8 mouse cellular contexts compared by ENCODE assay signal in the genomic region with DNA sequence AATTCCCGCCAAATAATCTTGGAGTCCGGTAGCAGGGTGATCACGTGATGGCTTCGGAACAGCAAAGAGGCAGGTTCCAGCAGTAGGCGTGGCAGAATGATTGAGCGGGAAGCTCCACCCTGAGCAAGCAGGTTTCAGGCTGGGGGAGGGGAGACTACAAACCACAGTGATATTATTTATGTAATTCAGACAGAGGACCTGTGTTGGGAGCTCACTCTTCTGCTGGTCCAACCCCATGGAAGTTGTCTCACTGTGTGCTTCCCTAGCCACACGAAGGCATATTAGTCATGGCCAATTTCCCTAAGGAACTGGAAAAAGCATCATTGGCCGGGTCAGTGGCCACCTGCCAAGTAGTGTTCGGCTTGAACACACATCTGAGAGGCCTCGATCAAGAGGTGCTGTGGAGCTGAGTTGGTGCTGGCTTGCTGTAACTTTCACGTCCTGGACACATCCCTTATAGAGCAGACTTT. TPM values are rescaled to one million over a fixed set of nuclear protein-coding genes. Genes with fewer than 3 reads are reported as not detected.
DNase-seq lines count a peak whose midpoint lies in the region; ATAC-seq lines count a peak whose summit lies in the region.

No protein-coding gene starts in this region.

- no peaks in the 10 kb centered on the region for H3K9me3 ChIP-seq in embryonic facial prominence, embryonic 15.5 days (replicated peaks)
- no peaks in the 10 kb centered on the region for H3K9me3 ChIP-seq in embryonic facial prominence, embryonic 10.5 days
- no peaks in the 10 kb centered on the region for H3K9me3 ChIP-seq in lung, embryonic 16.5 days (ENCODE audit: control insufficient read depth, low read length)
- H3K9me3 ChIP-seq in hindbrain, embryonic 11.5 days (ENCODE audit: control insufficient read depth, low read length): no peaks in the 10 kb centered on the region

- ATAC-seq in embryonic facial prominence, embryonic 15.5 days (ENCODE audit: insufficient number of reproducible peaks, low FRiP score, low TSS enrichment, low read depth): 0 out of 2 replicates have a peak, but pooled peaks have one; percentile 29
- 0 out of 2 replicates have a peak, but pooled peaks have one; percentile 40 for ATAC-seq in lung, embryonic 16.5 days (ENCODE audit: low read depth)
- no peak for ATAC-seq in hindbrain, embryonic 11.5 days (ENCODE audit: low FRiP score)

- peaks cover 8% of the 10 kb centered on the region for H3K4me1 ChIP-seq in embryonic facial prominence, embryonic 15.5 days
- H3K4me1 ChIP-seq in embryonic facial prominence, embryonic 10.5 days: peaks cover 13% of the 10 kb centered on the region
- peaks cover 15% of the 10 kb centered on the region for H3K4me1 ChIP-seq in lung, embryonic 16.5 days (replicated peaks; ENCODE audit: control insufficient read depth, insufficient read depth, low read length)
- no peaks in the 10 kb centered on the region; the same call in 1 of the 2 replicates for H3K4me1 ChIP-seq in hindbrain, embryonic 11.5 days (replicated peaks; ENCODE audit: control insufficient read depth, insufficient read depth, low read length)

- no peak for DNase-seq in embryonic facial prominence, embryonic 10.5 days (ENCODE audit: low spot score)
- peak; percentile 40 for DNase-seq in c-Kit-positive CD71-positive TER-119-positive erythroid progenitor cells, embryonic 14.5 days (ENCODE audit: low spot score)
- peak; percentile 88 for DNase-seq in kidney, adult 11 months
- no peak for DNase-seq in frontal cortex, postnatal 36 days (ENCODE audit: low spot score in 2 of 2)
- DNase-seq in hindbrain, embryonic 11.5 days (ENCODE audit: low spot score): no peak
- DNase-seq in right cerebral cortex, adult 18-20 months: no peak

- H3K27ac ChIP-seq in embryonic facial prominence, embryonic 15.5 days (replicated peaks): no peak overlapping the region
- no peak overlapping the region for H3K27ac ChIP-seq in embryonic facial prominence, embryonic 10.5 days (replicated peaks)
- no peak overlapping the region for H3K27ac ChIP-seq in lung, embryonic 16.5 days (ENCODE audit: low read length)
- H3K27ac ChIP-seq in hindbrain, embryonic 11.5 days (ENCODE audit: low read depth, low read length): no peak overlapping the region

- no peaks in the 10 kb centered on the region for H3K36me3 ChIP-seq in embryonic facial prominence, embryonic 15.5 days
- H3K36me3 ChIP-seq in embryonic facial prominence, embryonic 10.5 days (replicated peaks): no peaks in the 10 kb centered on the region
- H3K36me3 ChIP-seq in lung, embryonic 16.5 days (ENCODE audit: control insufficient read depth, insufficient read depth, low read length): no peaks in the 10 kb centered on the region
- no peaks in the 10 kb centered on the region for H3K36me3 ChIP-seq in hindbrain, embryonic 11.5 days (ENCODE audit: control insufficient read depth, insufficient read depth, low read length)

- no peak overlapping the region for H3K9ac ChIP-seq in embryonic facial prominence, embryonic 15.5 days
- no peak overlapping the region for H3K9ac ChIP-seq in lung, embryonic 16.5 days (ENCODE audit: low read length)
- H3K9ac ChIP-seq in hindbrain, embryonic 11.5 days (ENCODE audit: low read depth, low read length): no peak overlapping the region

- WGBS in embryonic facial prominence, embryonic 15.5 days: 59% methylated on average over 11 of the region's 11 CpGs
- WGBS in embryonic facial prominence, embryonic 10.5 days: 69% methylated on average over 11 of the region's 11 CpGs
- WGBS in lung, embryonic 16.5 days: 39% methylated on average over 11 of the region's 11 CpGs
- 67% methylated on average over 11 of the region's 11 CpGs for WGBS in hindbrain, embryonic 11.5 days

- no peak overlapping the region for H3K4me3 ChIP-seq in embryonic facial prominence, embryonic 15.5 days (replicated peaks)
- no peak overlapping the region for H3K4me3 ChIP-seq in embryonic facial prominence, embryonic 10.5 days
- no peak overlapping the region for H3K4me3 ChIP-seq in lung, embryonic 16.5 days (ENCODE audit: low read length)
- H3K4me3 ChIP-seq in hindbrain, embryonic 11.5 days (ENCODE audit: low read depth, low read length): no peak overlapping the region

- H3K27me3 ChIP-seq in embryonic facial prominence, embryonic 15.5 days: no peaks in the 10 kb centered on the region
- peaks cover 26% of the 10 kb centered on the region for H3K27me3 ChIP-seq in embryonic facial prominence, embryonic 10.5 days (replicated peaks; ENCODE audit: low read depth, poor library complexity, severe bottlenecking)
- H3K27me3 ChIP-seq in lung, embryonic 16.5 days (ENCODE audit: control insufficient read depth, insufficient read depth, low read depth, low read length): no peaks in the 10 kb centered on the region
- H3K27me3 ChIP-seq in hindbrain, embryonic 11.5 days (ENCODE audit: control insufficient read depth, insufficient read depth, low read length): no peaks in the 10 kb centered on the region

- no peak overlapping the region for H3K4me2 ChIP-seq in embryonic facial prominence, embryonic 15.5 days (replicated peaks)
- H3K4me2 ChIP-seq in lung, embryonic 16.5 days (ENCODE audit: low read depth, low read length): no peak overlapping the region
- H3K4me2 ChIP-seq in hindbrain, embryonic 11.5 days (replicated peaks; ENCODE audit: low read depth, low read length): no peak overlapping the region

RNA-seq across cellular contexts. Expression of a gene that starts 36.5 kb away (rescaled TPM):
- polyA plus RNA-seq in embryonic facial prominence, embryonic 15.5 days (2015; fragmentation: Nextera tagmentation; extraction: Ambion mirVana): 0.23 and 0.28 TPM in 2 replicates
- polyA plus RNA-seq in embryonic facial prominence, embryonic 10.5 days (2016; fragmentation: Nextera tagmentation; extraction: Ambion mirVana): not detected in 2 replicates
- 3.6 and 4.1 TPM in 2 replicates for polyA plus RNA-seq in lung, embryonic 16.5 days (2015; fragmentation: Nextera tagmentation; extraction: Ambion mirVana)
- polyA plus RNA-seq in hindbrain, embryonic 11.5 days (2014; fragmentation: Nextera tagmentation; extraction: Ambion mirVana): not detected in 2 replicates

Comparison
In these comparisons a context has a peak if more than half of its experiments do, and no peak if none do; other contexts are left out.
1. DNase-seq: peak in c-Kit-positive CD71-positive TER-119-positive erythroid progenitor cells, embryonic 14.5 days (single experiment) and kidney, adult 11 months (single experiment); none in embryonic facial prominence, embryonic 10.5 days (single experiment), frontal cortex, postnatal 36 days (0 of 2), hindbrain, embryonic 11.5 days (single experiment) and right cerebral cortex, adult 18-20 months (single experiment).